Mouse (Mus musculus): ENCODE results near the gene Ptpru.

GRCm38 (mm10) chr4:131874169-131874536 is 36.1 kb upstream of the Ptpru start:
- TF ChIP-seq EP300 (optimal IDR thresholded peaks at IDR 0.05) (no peak), CTCF (IDR thresholded peaks at IDR 0.05; ENCODE audit: low read depth) (no peak)

Measured in stomach, postnatal 0 days (tissue).